Mouse (Mus musculus) frontal cortex, postnatal 14 days (tissue): ENCODE measurements around the gene Asb17.

Experiments
- DNase-seq, 2 experiments: peaks; one replicate each; pipeline ENCODE4 v3.0.0; 2022; ENCODE audit warnings: low spot score in 2 of 2

Gene Asb17

DNA sequence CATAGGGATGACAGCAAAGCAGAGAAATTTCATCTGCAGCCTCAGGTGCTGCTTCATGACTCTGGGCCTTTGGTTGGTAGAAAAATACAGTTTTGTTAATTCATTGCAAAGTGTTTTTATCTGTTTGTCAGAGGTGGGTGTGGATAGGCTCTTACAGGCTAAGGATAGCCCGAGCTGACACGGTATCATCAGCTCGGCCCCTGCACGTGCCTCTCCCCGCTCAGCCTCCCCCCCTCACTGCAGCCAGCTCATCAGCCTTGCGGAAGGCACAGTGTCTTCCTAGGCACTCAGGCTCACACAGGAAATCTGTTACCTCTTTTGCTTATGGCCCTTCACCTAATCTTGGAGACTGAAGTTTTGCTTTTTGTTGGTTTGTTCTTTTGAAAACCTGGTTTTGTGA is 44.1 kb downstream of the Asb17 start:
- no peak for DNase-seq

DNA sequence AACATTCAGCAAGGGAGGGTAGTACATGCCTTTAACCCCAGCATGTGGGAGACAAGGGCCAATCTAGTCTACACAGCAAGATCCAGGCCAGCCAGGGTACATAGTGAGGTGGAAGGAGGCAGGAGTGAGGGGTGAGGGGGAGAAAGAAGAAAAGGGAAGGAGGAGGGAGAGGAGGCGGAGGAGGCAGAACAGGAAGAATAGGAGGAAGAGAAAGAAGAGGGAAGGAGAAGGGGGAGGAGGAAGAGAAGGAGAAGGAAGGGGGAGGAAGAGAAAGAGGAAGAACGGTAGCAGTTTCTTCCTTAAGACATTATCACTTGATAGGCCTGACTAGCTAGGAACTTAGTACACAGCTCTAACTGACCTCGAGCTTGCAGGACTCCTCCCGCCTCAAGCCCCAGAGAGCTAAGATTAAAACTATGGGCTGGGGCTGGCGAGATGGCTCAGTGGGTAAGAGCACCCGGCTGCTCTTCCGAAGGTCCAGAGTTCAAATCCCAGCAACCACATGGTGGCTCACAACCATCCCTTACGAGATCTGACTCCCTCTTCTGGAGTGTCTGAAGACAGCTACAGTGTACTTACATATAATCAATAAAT is 45.3 kb downstream of the Asb17 start:
- DNase-seq: no peak

DNA sequence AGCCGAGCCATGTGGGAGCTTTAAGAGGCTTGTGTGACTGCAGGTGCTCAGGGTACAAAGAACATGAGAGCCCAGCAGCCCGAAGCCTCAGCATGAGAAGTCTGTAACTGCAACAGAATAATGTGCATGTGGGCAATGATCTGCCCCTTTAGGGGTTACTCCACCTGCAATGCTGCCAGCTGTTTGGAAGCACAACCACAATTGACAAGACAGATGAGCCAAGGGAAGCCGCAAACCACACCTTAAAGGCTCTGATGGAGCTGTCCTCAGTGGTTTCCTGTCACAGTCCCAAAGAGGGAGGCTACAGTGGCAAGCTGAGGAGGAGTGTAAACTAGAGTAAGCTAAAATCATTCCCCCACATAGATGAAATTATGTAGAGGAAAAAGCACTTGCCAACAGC is 51.4 kb downstream of the Asb17 start:
- no peak for DNase-seq

DNA sequence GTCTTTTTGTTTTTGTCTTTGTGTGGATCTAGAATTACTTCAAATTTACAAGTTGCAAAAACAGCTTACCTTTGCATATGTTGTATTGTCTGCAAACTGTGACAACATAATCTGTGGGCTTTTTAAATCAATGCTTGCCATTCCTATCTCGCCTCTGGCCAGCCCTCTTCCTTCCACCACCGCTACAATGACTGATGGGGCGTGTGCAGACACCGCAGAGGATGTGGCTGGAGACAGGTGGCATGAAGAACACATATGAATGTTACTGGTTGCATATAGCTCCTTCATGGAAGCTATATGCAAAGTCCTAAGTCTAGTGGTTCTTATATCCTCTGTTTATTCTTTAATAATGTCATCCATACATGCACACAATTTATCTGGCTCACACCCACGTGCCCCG is 53.2 kb downstream of the Asb17 start:
- no peak for DNase-seq

DNA sequence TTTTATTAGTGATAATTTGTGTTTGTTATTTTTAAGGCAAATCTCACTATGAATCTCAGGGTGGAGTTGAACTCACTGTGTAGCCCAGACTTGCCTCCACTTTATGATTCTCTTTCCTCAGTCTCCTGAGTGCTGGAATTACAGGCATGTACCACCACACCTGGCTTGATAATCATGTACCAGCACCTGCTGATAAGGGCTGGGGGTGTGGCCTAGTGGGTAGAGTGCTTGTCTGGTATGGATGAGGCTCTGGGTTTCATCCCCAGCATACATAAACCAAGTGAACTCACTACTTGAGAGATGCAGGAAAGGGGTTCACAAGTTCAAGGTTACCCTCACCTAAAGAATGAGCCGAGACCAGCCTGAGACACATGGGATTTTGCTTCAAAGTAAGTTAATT is 57.9 kb downstream of the Asb17 start:
- no peak for DNase-seq

DNA sequence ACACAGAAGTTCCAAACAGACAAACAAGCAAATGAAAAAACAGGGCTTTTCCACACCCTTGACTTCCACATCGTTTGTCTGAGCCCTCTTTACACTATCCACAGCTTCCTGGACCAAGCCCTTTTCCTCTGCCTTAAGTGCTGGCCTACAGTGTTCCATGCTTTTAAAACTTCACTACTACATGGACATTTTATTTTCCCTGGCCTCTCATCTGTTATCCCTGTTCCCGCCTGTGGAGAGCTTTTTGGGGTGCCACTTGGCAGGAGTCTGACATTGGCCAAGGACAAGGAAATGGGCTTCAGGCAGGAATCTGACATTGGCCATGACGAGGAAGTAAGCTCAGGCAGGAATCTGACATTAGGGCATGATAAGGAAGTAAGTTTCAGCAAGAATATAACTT is 58.6 kb downstream of the Asb17 start:
- DNase-seq: no peak

DNA sequence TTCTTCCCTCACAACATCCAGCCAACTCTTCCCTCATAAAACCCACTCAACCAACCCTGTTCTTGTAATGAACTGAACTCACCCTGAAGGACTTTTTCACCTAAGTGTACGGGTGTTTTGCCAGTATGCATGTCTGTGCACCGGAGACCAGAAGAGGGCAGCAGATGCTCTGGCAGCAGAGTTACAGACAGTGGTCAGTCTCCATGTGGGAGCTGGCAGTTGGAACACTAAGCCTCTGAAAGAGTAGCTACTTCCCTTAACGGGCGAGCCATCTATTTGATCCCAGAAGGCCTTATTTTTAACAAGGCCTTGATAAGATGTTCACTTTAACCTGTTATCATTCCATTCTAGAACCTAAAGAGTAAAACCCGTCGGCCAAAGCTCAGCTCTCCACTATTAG is 60.6 kb downstream of the Asb17 start:
- DNase-seq: no peak
